Mouse (Mus musculus) hindbrain, embryonic 10.5 days (tissue): ENCODE data around the gene Fhit. TPM values are rescaled to one million over a fixed set of nuclear protein-coding genes. Genes with fewer than 3 reads are reported as not detected.

Experiments
- DNase-seq: peaks from one replicate; pipeline ENCODE4 v3.0.0-alpha.2; 2017; ENCODE audit warnings: low spot score
- H3K27ac ChIP-seq: fragments of 300-500 bp; sonication (generic); 2 replicates; pipeline ENCODE4 v1.5.1; 2016; ENCODE audit warnings: mild to moderate bottlenecking, moderate library complexity
- H3K27me3 ChIP-seq: fragments of 300-500 bp; sonication (generic); 2 replicates; pipeline ENCODE4 v1.6.1; 2016; ENCODE audit warnings: mild to moderate bottlenecking; ENCODE audit not compliant: poor library complexity, insufficient read depth, severe bottlenecking
- H3K36me3 ChIP-seq: fragments of 300-500 bp; sonication (generic); 2 replicates; pipeline ENCODE4 v1.6.1; 2016; ENCODE audit warnings: mild to moderate bottlenecking, moderate library complexity
- H3K4me1 ChIP-seq: fragments of 300-500 bp; sonication (generic); replicated peaks from 2 replicates; pipeline ENCODE4 v1.6.1; 2016; ENCODE audit warnings: mild to moderate bottlenecking
- H3K4me3 ChIP-seq: fragments of 300-500 bp; sonication (generic); 2 replicates; pipeline ENCODE4 v1.5.1; 2016; ENCODE audit warnings: mild to moderate bottlenecking, moderate library complexity
- H3K9me3 ChIP-seq: fragments of 300-500 bp; sonication (generic); 2 replicates; pipeline ENCODE4 v1.6.1; 2016; ENCODE audit warnings: mild to moderate bottlenecking, moderate library complexity
- WGBS: fragments of 180-500 bp; shearing (Covaris S2); methylation state at CpG from one replicate; pipeline ENCODE4 v1.1.7; 2016; 5-methylcytosine and 5-hydroxymethylcytosine counted together
- polyA plus RNA-seq: library from polyadenylated mRNA; unstranded; fragments of >200 nt; fragmentation: Nextera tagmentation; extraction: Ambion mirVana; gene quantifications from 2 replicates; pipeline ENCODE4 v1.2.1, GENCODE M21; 2016

The Fhit gene
- polyA plus RNA-seq, 1 experiment from 2014 or later: 4.4 TPM

GRCm38 (mm10) chr14:10655842-10656241, 506.0 kb downstream of the Fhit start:
- H3K36me3 ChIP-seq: no peaks in the 10 kb centered on the region
- peaks cover 13% of the 10 kb centered on the region; the same call in 1 of the 2 replicates for H3K4me1 ChIP-seq
- 50% methylated on average over 3 of the region's 3 CpGs for WGBS
- no peak overlapping the region for H3K4me3 ChIP-seq
- H3K27ac ChIP-seq: peak overlapping the region; percentile 35; the same call in 1 of the 2 replicates
- H3K27me3 ChIP-seq: no peaks in the 10 kb centered on the region
- H3K9me3 ChIP-seq: no peaks in the 10 kb centered on the region
- DNase-seq: peak; percentile 5

- Histone ChIP-seq H3K27ac (no peak overlapping the region), H3K4me3 (no peak overlapping the region), H3K9me3 (no peaks in the 10 kb centered on the region), H3K36me3 (no peaks in the 10 kb centered on the region), H3K27me3 (no peaks in the 10 kb centered on the region), H3K4me1 (no peaks in the 10 kb centered on the region)
- DNase-seq: no peak
These were observed 514.0 kb downstream of the Fhit start for GRCm38 (mm10) chr14:10647832-10648231.

- Histone ChIP-seq H3K27me3 (no peaks in the 10 kb centered on the region), H3K36me3 (no peaks in the 10 kb centered on the region), H3K9me3 (no peaks in the 10 kb centered on the region), H3K4me1 (0 out of 2 replicates have a peak, but pooled peaks cover 5% of the 10 kb centered on the region), H3K4me3 (no peak overlapping the region), H3K27ac (no peak overlapping the region)
- WGBS: 32% methylated on average over 3 of the region's 3 CpGs
- no peak for DNase-seq
These were observed 530.1 kb downstream of the Fhit start for GRCm38 (mm10) chr14:10631783-10632182.

- Histone ChIP-seq H3K9me3 (no peaks in the 10 kb centered on the region), H3K4me3 (no peak overlapping the region), H3K27me3 (no peaks in the 10 kb centered on the region), H3K36me3 (no peaks in the 10 kb centered on the region), H3K27ac (no peak overlapping the region), H3K4me1 (0 out of 2 replicates have a peak, but pooled peaks cover 5% of the 10 kb centered on the region)
- 97% methylated on average over 2 of the region's 2 CpGs for WGBS
- DNase-seq: no peak
These were observed 530.9 kb downstream of the Fhit start for GRCm38 (mm10) chr14:10630831-10631360.

- H3K27me3 ChIP-seq: no peaks in the 10 kb centered on the region
- no peaks in the 10 kb centered on the region for H3K4me1 ChIP-seq
- no peak overlapping the region for H3K4me3 ChIP-seq
- 86% methylated on average over 5 of the region's 5 CpGs for WGBS
- H3K36me3 ChIP-seq: no peaks in the 10 kb centered on the region
- DNase-seq: no peak
- no peak overlapping the region for H3K27ac ChIP-seq
- no peaks in the 10 kb centered on the region for H3K9me3 ChIP-seq
These were observed 568.4 kb downstream of the Fhit start for GRCm38 (mm10) chr14:10593467-10593866.

- DNase-seq: no peak
- Histone ChIP-seq H3K36me3 (no peaks in the 10 kb centered on the region), H3K4me3 (no peak overlapping the region), H3K9me3 (no peaks in the 10 kb centered on the region), H3K27ac (no peak overlapping the region), H3K4me1 (no peaks in the 10 kb centered on the region), H3K27me3 (no peaks in the 10 kb centered on the region)
- 88% methylated on average over 3 of the region's 3 CpGs for WGBS
These were observed 592.8 kb downstream of the Fhit start for GRCm38 (mm10) chr14:10568937-10569552.

- H3K27me3 ChIP-seq: no peaks in the 10 kb centered on the region
- no peaks in the 10 kb centered on the region for H3K4me1 ChIP-seq
- no peaks in the 10 kb centered on the region for H3K36me3 ChIP-seq
- DNase-seq: no peak
- no peak overlapping the region for H3K27ac ChIP-seq
- H3K9me3 ChIP-seq: no peaks in the 10 kb centered on the region
- WGBS: 87% methylated on average over 2 of the region's 2 CpGs
- H3K4me3 ChIP-seq: no peak overlapping the region
These were observed 594.1 kb downstream of the Fhit start for GRCm38 (mm10) chr14:10567771-10568170.

- 19% methylated on average over 6 of the region's 6 CpGs for WGBS
- Histone ChIP-seq H3K36me3 (no peaks in the 10 kb centered on the region), H3K27me3 (no peaks in the 10 kb centered on the region), H3K4me1 (peaks cover 9% of the 10 kb centered on the region), H3K4me3 (no peak overlapping the region), H3K9me3 (no peaks in the 10 kb centered on the region), H3K27ac (no peak overlapping the region)
- no peak for DNase-seq
These were observed 607.1 kb downstream of the Fhit start for GRCm38 (mm10) chr14:10554755-10555154.

GRCm38 (mm10) chr14:10548632-10549031, 613.2 kb downstream of the Fhit start:
- Histone ChIP-seq H3K27ac (no peak overlapping the region), H3K4me3 (no peak overlapping the region), H3K9me3 (no peaks in the 10 kb centered on the region), H3K27me3 (no peaks in the 10 kb centered on the region), H3K36me3 (no peaks in the 10 kb centered on the region), H3K4me1 (no peaks in the 10 kb centered on the region)
- WGBS: 86% methylated on average over 2 of the region's 2 CpGs
- DNase-seq: no peak

GRCm38 (mm10) chr14:10545916-10546315, 615.9 kb downstream of the Fhit start:
- Histone ChIP-seq H3K27me3 (no peaks in the 10 kb centered on the region), H3K27ac (no peak overlapping the region), H3K36me3 (no peaks in the 10 kb centered on the region), H3K9me3 (no peaks in the 10 kb centered on the region), H3K4me3 (no peak overlapping the region), H3K4me1 (no peaks in the 10 kb centered on the region)
- no peak for DNase-seq
- WGBS: 56% methylated on average over 3 of the region's 3 CpGs

GRCm38 (mm10) chr14:10534862-10535261, 627.0 kb downstream of the Fhit start:
- Histone ChIP-seq H3K4me3 (no peak overlapping the region), H3K27me3 (no peaks in the 10 kb centered on the region), H3K9me3 (no peaks in the 10 kb centered on the region), H3K27ac (no peak overlapping the region), H3K36me3 (no peaks in the 10 kb centered on the region), H3K4me1 (no peaks in the 10 kb centered on the region)
- no peak for DNase-seq
- 77% methylated on average over 2 of the region's 2 CpGs for WGBS

- Histone ChIP-seq H3K27me3 (no peaks in the 10 kb centered on the region), H3K27ac (no peak overlapping the region), H3K4me1 (peaks cover 1% of the 10 kb centered on the region; the same call in 1 of the 2 replicates), H3K36me3 (no peaks in the 10 kb centered on the region), H3K4me3 (no peak overlapping the region), H3K9me3 (no peaks in the 10 kb centered on the region)
- DNase-seq: no peak
- 81% methylated on average over 8 of the region's 8 CpGs for WGBS
These were observed 629.9 kb downstream of the Fhit start for GRCm38 (mm10) chr14:10531748-10532500.

GRCm38 (mm10) chr14:10526800-10527199, 635.0 kb downstream of the Fhit start:
- 35% methylated on average over 2 of the region's 2 CpGs for WGBS
- H3K4me3 ChIP-seq: no peak overlapping the region
- peaks cover 7% of the 10 kb centered on the region for H3K4me1 ChIP-seq
- no peaks in the 10 kb centered on the region for H3K9me3 ChIP-seq
- no peak for DNase-seq
- H3K27ac ChIP-seq: peak overlapping the region; percentile 59; the same call in 1 of the 2 replicates
- H3K27me3 ChIP-seq: no peaks in the 10 kb centered on the region
- no peaks in the 10 kb centered on the region for H3K36me3 ChIP-seq
